Mouse (Mus musculus) cerebellum, adult 2 months (tissue): ENCODE data around the gene Neurod1.

ENCODE experiments used
- CTCF ChIP-seq: fragments of 200-500 bp; IDR thresholded peaks from 2 replicates; pipeline ENCODE4 v1.5.1; 2011; ENCODE audit warnings: low read depth, mild to moderate bottlenecking, control low read depth, low read length, moderate library complexity, borderline replicate concordance; ENCODE audit not compliant: insufficient read depth
- POLR2A ChIP-seq: fragments of 200-500 bp; IDR thresholded peaks from 2 replicates; pipeline ENCODE4 v1.6.1; 2011; ENCODE audit warnings: low read length, control low read depth, borderline replicate concordance; ENCODE audit not compliant: insufficient read depth

DNA sequence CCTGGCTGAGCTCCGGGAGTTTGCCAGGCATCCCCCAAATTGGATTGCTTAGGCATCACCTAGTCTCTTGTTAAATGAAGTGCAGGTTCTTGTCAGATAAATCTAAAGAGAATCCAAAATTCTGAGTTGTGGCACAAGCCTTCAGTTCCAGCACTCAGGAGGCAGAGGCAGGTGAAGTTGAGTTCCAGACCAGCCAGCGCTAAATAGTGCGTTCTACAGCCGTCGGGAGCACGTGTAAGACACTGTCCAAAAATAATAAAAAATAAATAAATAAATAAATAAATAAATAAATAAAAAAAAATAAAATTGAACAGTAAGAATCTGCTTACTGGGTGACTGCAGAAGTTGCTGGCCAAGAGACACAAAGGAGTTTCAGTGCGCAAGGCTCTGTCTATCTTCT, 27.4 kb downstream of the Neurod1 start:
- TF ChIP-seq POLR2A (no peak), CTCF (no peak)
